Mouse (Mus musculus): ENCODE results near the gene Maats1. TPM values are rescaled to one million over a fixed set of nuclear protein-coding genes. Genes with fewer than 3 reads are reported as not detected.

The Maats1 gene
- total RNA-seq (2021) = not detected

- intact Hi-C loops (cut with DNase I) = no loop called here
Measured at GRCm38 (mm10) chr16:38341396-38342324, at the start of gene Maats1. Gene Maats1, minus strand, starts transcription at chr16:38342143.

GRCm38 (mm10) chr16:38390322-38390721, 48.4 kb upstream of the Maats1 start:
- DNase-seq = no peak
- intact Hi-C loops (cut with DNase I) = no loop called here

More at GRCm38 (mm10) chr16:38341396-38342324, at the start of gene Maats1:
- peak; percentile 78 to 87 for DNase-seq

GRCm38 (mm10) chr16:38389284-38389893, 47.4 kb upstream of the Maats1 start:
- intact Hi-C loops (cut with DNase I) = no loop called here
- DNase-seq = no peak

- intact Hi-C loops (cut with DNase I) = no loop called here
- no peak for DNase-seq
Measured at GRCm38 (mm10) chr16:38388757-38389156, 46.8 kb upstream of the Maats1 start.

GRCm38 (mm10) chr16:38387389-38387788, 45.4 kb upstream of the Maats1 start:
- no peak for DNase-seq
- intact Hi-C loops (cut with DNase I) = no loop called here

GRCm38 (mm10) chr16:38385700-38386099, 43.8 kb upstream of the Maats1 start:
- intact Hi-C loops (cut with DNase I) = no loop called here
- no peak for DNase-seq

- intact Hi-C loops (cut with DNase I) = no loop called here
- DNase-seq = no peak
Measured at GRCm38 (mm10) chr16:38385184-38385634, 43.3 kb upstream of the Maats1 start.

GRCm38 (mm10) chr16:38383683-38384082, 41.7 kb upstream of the Maats1 start:
- intact Hi-C loops (cut with DNase I) = no loop called here
- no peak for DNase-seq

GRCm38 (mm10) chr16:38379926-38380325, 38.0 kb upstream of the Maats1 start:
- DNase-seq = no peak
- intact Hi-C loops (cut with DNase I) = no loop called here

- intact Hi-C loops (cut with DNase I) = no loop called here
- DNase-seq = no peak
Measured at GRCm38 (mm10) chr16:38379493-38379892, 37.5 kb upstream of the Maats1 start.

- DNase-seq = no peak
Measured at GRCm38 (mm10) chr16:38379088-38379487, 37.1 kb upstream of the Maats1 start.

GRCm38 (mm10) chr16:38378591-38378990, 36.6 kb upstream of the Maats1 start:
- intact Hi-C loops (cut with DNase I) = no loop called here
- no peak for DNase-seq

More at GRCm38 (mm10) chr16:38379088-38379487, 37.1 kb upstream of the Maats1 start:
- intact Hi-C loops (cut with DNase I) = no loop called here

- peak in 1 of 2 experiments; percentile 48 for DNase-seq
- intact Hi-C loops (cut with DNase I) = no loop called here
Measured at GRCm38 (mm10) chr16:38377546-38377945, 35.6 kb upstream of the Maats1 start.

GRCm38 (mm10) chr16:38376841-38377249, 34.9 kb upstream of the Maats1 start:
- intact Hi-C loops (cut with DNase I) = no loop called here
- DNase-seq = peak in 1 of 2 experiments; percentile 43

GRCm38 (mm10) chr16:38376163-38376840, 34.4 kb upstream of the Maats1 start:
- peak in 1 of 2 experiments; percentile 39 for DNase-seq
- intact Hi-C loops (cut with DNase I) = no loop called here

- intact Hi-C loops (cut with DNase I) = no loop called here
- no peak for DNase-seq
Measured at GRCm38 (mm10) chr16:38375182-38375581, 33.2 kb upstream of the Maats1 start.

GRCm38 (mm10) chr16:38374379-38375140, 32.6 kb upstream of the Maats1 start:
- intact Hi-C loops (cut with DNase I) = no loop called here

GRCm38 (mm10) chr16:38373941-38374340, 32.0 kb upstream of the Maats1 start:
- DNase-seq = no peak
- intact Hi-C loops (cut with DNase I) = no loop called here

More at GRCm38 (mm10) chr16:38374379-38375140, 32.6 kb upstream of the Maats1 start:
- no peak for DNase-seq

GRCm38 (mm10) chr16:38373439-38373838, 31.5 kb upstream of the Maats1 start:
- intact Hi-C loops (cut with DNase I) = no loop called here
- peak in 1 of 2 experiments; percentile 57 for DNase-seq

GRCm38 (mm10) chr16:38372876-38373275, 30.9 kb upstream of the Maats1 start:
- no peak for DNase-seq
- intact Hi-C loops (cut with DNase I) = no loop called here
